Mouse (Mus musculus) lung, adult 10 weeks (tissue): ENCODE results near the gene Myl7. TPM values are rescaled to one million over a fixed set of nuclear protein-coding genes. Genes with fewer than 3 reads are reported as not detected.

Experiments
- polyA plus RNA-seq: library from polyadenylated mRNA; stranded (reverse); fragments of 350-450 nt; fragmentation: Illumina TruSeq; extraction: RNeasy Lipid Tissue Mini Kit (QIAGEN cat#74804); gene quantifications from one replicate; pipeline ENCODE4 v1.2.3, GENCODE M21; 2014; ENCODE audit warnings: low read depth, low replicate concordance; ENCODE audit not compliant: insufficient read depth

Myl7 gene
- 500 TPM for polyA plus RNA-seq

GRCm38 (mm10) chr11:5898531-5898930, at the start of gene Myl7:
TSS of gene Myl7 (minus strand) at chr11:5898782.

GRCm38 (mm10) chr11:5877921-5878526, 20.6 kb downstream of the Myl7 start, which contains the start of gene Pold2:
TSS of gene Pold2 (minus strand) at chr11:5878292.

GRCm38 (mm10) chr11:5861678-5862393, 36.7 kb downstream of the Myl7 start, which contains the start of gene Aebp1:
TSS of gene Aebp1 (plus strand) at chr11:5861947.

Other genes with a start within 250 kb of the Myl7 start
- gene Mrps24, start 183.1 kb downstream of the Myl7 start, polyA plus RNA-seq: 77.6 TPM
- gene Urgcp, start 136.4 kb downstream of the Myl7 start, polyA plus RNA-seq: 12.4 TPM
- 77.5 TPM for gene Dbnl, start 110.3 kb downstream of the Myl7 start, polyA plus RNA-seq
- 18.6 TPM for gene Pgam2, start 95.0 kb downstream of the Myl7 start, polyA plus RNA-seq
- 5.0 TPM for gene Polm, start 60.8 kb downstream of the Myl7 start, polyA plus RNA-seq
- gene Aebp1, start 36.8 kb downstream of the Myl7 start, polyA plus RNA-seq: 33.2 TPM
- 21.5 TPM for gene Pold2, start 20.5 kb downstream of the Myl7 start, polyA plus RNA-seq
- 0.85 TPM for gene Gck, start 51.3 kb upstream of the Myl7 start, polyA plus RNA-seq
- gene Ykt6, start 56.9 kb upstream of the Myl7 start, polyA plus RNA-seq: 58.0 TPM
- gene Camk2b, start 167.6 kb upstream of the Myl7 start, polyA plus RNA-seq: 1.4 TPM